Mouse (Mus musculus): ENCODE measurements at regions not wholly inside any gene's neighbourhood (a gene's known extent, or its start where the extent isn't known, plus 50 kb on each side); places are given as distances from the start of the nearest gene placed in this dataset.

DNA sequence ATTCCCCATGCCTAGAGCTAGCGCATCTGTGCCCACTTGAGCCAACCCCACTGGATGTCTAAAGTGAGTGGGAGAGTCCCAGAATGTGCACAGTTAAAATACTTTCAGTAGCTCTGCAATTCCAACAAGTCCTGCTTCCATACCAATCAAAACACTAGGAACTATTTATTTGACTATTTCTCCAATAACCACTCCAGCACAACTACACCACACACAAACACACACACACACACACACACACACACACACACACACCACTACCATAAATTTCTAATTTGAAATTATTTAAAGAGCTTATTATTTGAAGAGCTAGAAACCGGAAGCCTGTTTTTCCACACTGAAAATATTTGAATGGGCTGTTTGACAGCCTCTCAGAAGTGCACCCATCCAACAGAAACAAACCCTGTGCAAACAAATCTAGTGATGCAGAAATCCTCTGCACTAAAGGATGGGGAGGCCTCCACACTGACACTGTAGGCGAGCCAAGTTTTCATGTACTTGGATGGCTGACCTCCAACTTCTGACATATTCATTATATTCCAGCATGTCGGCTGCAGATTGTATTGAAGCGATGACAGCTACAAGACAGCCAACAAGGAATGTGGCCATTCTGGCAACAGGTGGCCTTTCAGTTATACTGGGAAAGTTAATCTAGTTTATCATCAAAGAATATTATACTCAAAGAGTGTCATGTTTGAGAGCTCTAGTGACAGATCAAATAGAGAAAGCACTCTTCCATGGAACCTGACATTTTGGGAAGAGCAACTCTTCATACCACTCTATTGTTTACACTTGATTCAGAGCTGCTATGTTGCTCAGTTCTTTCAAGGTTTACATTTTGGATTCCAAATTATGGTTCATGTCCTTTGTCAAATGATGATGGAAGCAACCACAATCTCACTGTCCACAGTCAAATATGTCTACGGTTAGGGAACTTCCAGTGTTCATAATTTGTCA is 207.7 kb downstream of the Tle4 start:
- no peaks in the 10 kb centered on the region for H3K4me1 ChIP-seq
- H3K27me3 ChIP-seq (replicated peaks) = no peaks in the 10 kb centered on the region
- no peaks in the 10 kb centered on the region for H3K36me3 ChIP-seq (replicated peaks; ENCODE audit: low read length)
- H3K4me3 ChIP-seq (replicated peaks) = no peak overlapping the region
- no peak for TF ChIP-seq GATA1 (IDR thresholded peaks at IDR 0.05; ENCODE audit: borderline replicate concordance, low read length)
- TF ChIP-seq FLI1 (IDR thresholded peaks at IDR 0.05; ENCODE audit: low read length) = no peak
- H3K9me3 ChIP-seq = peaks cover 4% of the 10 kb centered on the region; the same call in 1 of the 2 replicates

DNA sequence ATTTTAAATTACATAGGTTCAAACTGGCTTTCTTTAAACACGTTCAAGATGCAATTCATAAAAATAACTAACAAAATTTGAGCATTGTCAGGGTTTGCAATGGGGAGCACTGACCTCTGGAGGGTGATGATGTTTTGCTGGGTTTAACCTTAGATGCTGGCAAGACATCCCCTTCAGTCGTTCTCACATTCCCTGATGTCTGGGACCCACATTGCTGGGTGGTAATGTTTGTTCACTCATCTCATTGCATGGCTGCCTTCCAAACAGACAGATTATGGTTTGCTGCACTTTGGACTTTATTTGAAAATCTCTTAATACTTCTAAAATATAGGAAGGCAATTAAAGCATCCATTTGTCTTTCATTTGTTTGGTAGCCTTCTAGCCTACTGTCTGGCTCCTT is 206.9 kb downstream of the Tle4 start:
- no peak overlapping the region for H3K4me3 ChIP-seq (replicated peaks)
- no peaks in the 10 kb centered on the region for H3K27me3 ChIP-seq (replicated peaks)
- TF ChIP-seq GATA1 (IDR thresholded peaks at IDR 0.05; ENCODE audit: borderline replicate concordance, low read length) (no peak), FLI1 (IDR thresholded peaks at IDR 0.05; ENCODE audit: low read length) (no peak)
- H3K9me3 ChIP-seq = peaks cover 4% of the 10 kb centered on the region; the same call in 1 of the 2 replicates
- no peaks in the 10 kb centered on the region for H3K36me3 ChIP-seq (replicated peaks; ENCODE audit: low read length)
- H3K4me1 ChIP-seq = no peaks in the 10 kb centered on the region

All from megakaryocyte, embryonic 14.5 days (primary cell).